Mouse (Mus musculus) neural tube, embryonic 13.5 days (tissue): ENCODE results near the gene Hras. TPM values are rescaled to one million over a fixed set of nuclear protein-coding genes. Genes with fewer than 3 reads are reported as not detected.

Source experiments
- ATAC-seq: fragments of 200-750 bp; cut with Nextera tagmentation; 2 replicates; pipeline ENCODE4 v1.8.0; 2017; ENCODE audit warnings: low read depth, mild to moderate bottlenecking, moderate TSS enrichment, moderate library complexity
- H3K27ac ChIP-seq: fragments of 300-500 bp; sonication (generic); replicated peaks from 2 replicates; pipeline ENCODE4 v1.5.1; 2015; ENCODE audit warnings: moderate library complexity, mild to moderate bottlenecking, inconsistent platforms
- H3K27me3 ChIP-seq: fragments of 300-500 bp; sonication (generic); 2 replicates; pipeline ENCODE4 v1.6.1; 2015; ENCODE audit warnings: mild to moderate bottlenecking, inconsistent platforms
- H3K36me3 ChIP-seq: fragments of 300-500 bp; sonication (generic); 2 replicates; pipeline ENCODE4 v1.6.1; 2015; ENCODE audit warnings: mild to moderate bottlenecking, inconsistent platforms
- H3K4me1 ChIP-seq: fragments of 300-500 bp; sonication (generic); replicated peaks from 2 replicates; pipeline ENCODE4 v1.6.1; 2015; ENCODE audit warnings: inconsistent platforms
- H3K4me2 ChIP-seq: fragments of 300-500 bp; sonication (generic); 2 replicates; pipeline ENCODE4 v1.6.1; 2015; ENCODE audit warnings: inconsistent platforms, mild to moderate bottlenecking, moderate library complexity
- H3K4me3 ChIP-seq: fragments of 300-500 bp; sonication (generic); 2 replicates; pipeline ENCODE4 v1.5.1; 2015; ENCODE audit warnings: mild to moderate bottlenecking, inconsistent platforms
- H3K9ac ChIP-seq: fragments of 300-500 bp; sonication (generic); 2 replicates; pipeline ENCODE4 v1.6.1; 2015; ENCODE audit warnings: moderate library complexity, mild to moderate bottlenecking, inconsistent platforms
- H3K9me3 ChIP-seq: fragments of 300-500 bp; sonication (generic); 2 replicates; pipeline ENCODE4 v1.6.1; 2016; ENCODE audit warnings: inconsistent platforms
- WGBS: fragments of 180-500 bp; shearing (Covaris S2); methylation state at CpG from one replicate; pipeline ENCODE4 v1.1.7; 2015; 5-methylcytosine and 5-hydroxymethylcytosine counted together
- polyA plus RNA-seq: library from polyadenylated mRNA; unstranded; fragments of >200 nt; fragmentation: Nextera tagmentation; extraction: Ambion mirVana; gene quantifications from 2 replicates; pipeline ENCODE4 v1.2.1, GENCODE M21; 2015

Gene Hras
- polyA plus RNA-seq, 1 experiment from 2014 or later, result 139 TPM

- Histone ChIP-seq H3K36me3 (peaks cover 9% of the 10 kb centered on the region), H3K9me3 (no peaks in the 10 kb centered on the region), H3K4me1 (peaks cover 27% of the 10 kb centered on the region), H3K27me3 (no peaks in the 10 kb centered on the region), H3K9ac (no peak overlapping the region), H3K4me3 (no peak overlapping the region), H3K4me2 (no peak overlapping the region), H3K27ac (no peak overlapping the region)
- ATAC-seq, result no peak
Measured at GRCm38 (mm10) chr7:141169866-141170265, 23.9 kb downstream of the Hras start.

- 68% methylated on average over 1 of the region's 1 CpGs for WGBS
- no peaks in the 10 kb centered on the region for H3K27me3 ChIP-seq
- H3K9ac ChIP-seq, result no peak overlapping the region
- no peak for ATAC-seq
- peaks cover 27% of the 10 kb centered on the region for H3K4me1 ChIP-seq
- peaks cover 13% of the 10 kb centered on the region for H3K36me3 ChIP-seq
- H3K4me3 ChIP-seq, result no peak overlapping the region
- H3K9me3 ChIP-seq, result no peaks in the 10 kb centered on the region
- no peak overlapping the region for H3K4me2 ChIP-seq
- no peak overlapping the region for H3K27ac ChIP-seq
Measured at GRCm38 (mm10) chr7:141169300-141169699, 24.5 kb downstream of the Hras start.

GRCm38 (mm10) chr7:141168518-141168953 is 25.3 kb downstream of the Hras start:
- H3K4me2 ChIP-seq, result peak overlapping the region; percentile 53
- H3K4me3 ChIP-seq, result peak overlapping the region; percentile 38
- H3K27ac ChIP-seq, result no peak overlapping the region
- peaks cover 21% of the 10 kb centered on the region for H3K36me3 ChIP-seq
- H3K9ac ChIP-seq, result peak overlapping the region; percentile 68
- WGBS, result 4% methylated on average over 22 of the region's 22 CpGs
- peaks cover 24% of the 10 kb centered on the region for H3K4me1 ChIP-seq
- no peaks in the 10 kb centered on the region for H3K27me3 ChIP-seq
- H3K9me3 ChIP-seq, result no peaks in the 10 kb centered on the region
- ATAC-seq, result no peak

GRCm38 (mm10) chr7:141167901-141168517 is 25.8 kb downstream of the Hras start:
- ATAC-seq, result no peak
- Histone ChIP-seq H3K9ac (peak overlapping the region; percentile 68), H3K4me1 (peaks cover 19% of the 10 kb centered on the region), H3K4me3 (peak overlapping the region; percentile 38), H3K9me3 (no peaks in the 10 kb centered on the region), H3K36me3 (peaks cover 26% of the 10 kb centered on the region), H3K4me2 (peak overlapping the region; percentile 53), H3K27me3 (no peaks in the 10 kb centered on the region), H3K27ac (no peak overlapping the region)
- WGBS, result 23% methylated on average over 7 of the region's 7 CpGs

GRCm38 (mm10) chr7:141164850-141165249 is 29.0 kb downstream of the Hras start:
- 91% methylated on average over 6 of the region's 6 CpGs for WGBS
- Histone ChIP-seq H3K36me3 (peaks cover 56% of the 10 kb centered on the region), H3K4me2 (no peak overlapping the region), H3K27me3 (no peaks in the 10 kb centered on the region), H3K4me3 (no peak overlapping the region), H3K4me1 (peaks cover 17% of the 10 kb centered on the region), H3K27ac (no peak overlapping the region), H3K9ac (no peak overlapping the region), H3K9me3 (no peaks in the 10 kb centered on the region)
- ATAC-seq, result no peak

GRCm38 (mm10) chr7:141164397-141164796 is 29.4 kb downstream of the Hras start:
- 95% methylated on average over 7 of the region's 7 CpGs for WGBS

GRCm38 (mm10) chr7:141155362-141155761 is 38.4 kb downstream of the Hras start:
- H3K4me1 ChIP-seq, result no peaks in the 10 kb centered on the region
- H3K36me3 ChIP-seq, result peaks cover 81% of the 10 kb centered on the region
- H3K4me2 ChIP-seq, result no peak overlapping the region
- no peak overlapping the region for H3K27ac ChIP-seq
- no peak for ATAC-seq
- 90% methylated on average over 9 of the region's 9 CpGs for WGBS
- no peak overlapping the region for H3K4me3 ChIP-seq
- H3K9me3 ChIP-seq, result no peaks in the 10 kb centered on the region
- H3K9ac ChIP-seq, result no peak overlapping the region
- H3K27me3 ChIP-seq, result no peaks in the 10 kb centered on the region

More at GRCm38 (mm10) chr7:141164397-141164796, 29.4 kb downstream of the Hras start:
- no peak overlapping the region for H3K9ac ChIP-seq
- no peaks in the 10 kb centered on the region for H3K27me3 ChIP-seq
- no peaks in the 10 kb centered on the region for H3K9me3 ChIP-seq
- H3K4me2 ChIP-seq, result no peak overlapping the region
- H3K27ac ChIP-seq, result no peak overlapping the region
- ATAC-seq, result no peak
- H3K4me3 ChIP-seq, result no peak overlapping the region
- peaks cover 61% of the 10 kb centered on the region for H3K36me3 ChIP-seq
- peaks cover 17% of the 10 kb centered on the region for H3K4me1 ChIP-seq

- Histone ChIP-seq H3K9ac (no peak overlapping the region), H3K9me3 (no peaks in the 10 kb centered on the region), H3K36me3 (peaks cover 60% of the 10 kb centered on the region), H3K27ac (no peak overlapping the region), H3K4me3 (no peak overlapping the region), H3K27me3 (no peaks in the 10 kb centered on the region), H3K4me1 (peaks cover 6% of the 10 kb centered on the region; the same call in 1 of the 2 replicates), H3K4me2 (no peak overlapping the region)
- ATAC-seq, result no peak
- 81% methylated on average over 4 of the region's 4 CpGs for WGBS
Measured at GRCm38 (mm10) chr7:141148639-141149038, 45.2 kb downstream of the Hras start.

GRCm38 (mm10) chr7:141147044-141147443 is 46.8 kb downstream of the Hras start:
- Histone ChIP-seq H3K4me1 (peaks cover 6% of the 10 kb centered on the region; the same call in 1 of the 2 replicates), H3K4me2 (no peak overlapping the region), H3K4me3 (no peak overlapping the region), H3K27ac (no peak overlapping the region; the same call in 1 of the 2 replicates), H3K9me3 (no peaks in the 10 kb centered on the region), H3K27me3 (no peaks in the 10 kb centered on the region), H3K36me3 (peaks cover 58% of the 10 kb centered on the region), H3K9ac (no peak overlapping the region)
- 73% methylated on average over 6 of the region's 6 CpGs for WGBS
- ATAC-seq, result no peak

- no peaks in the 10 kb centered on the region for H3K27me3 ChIP-seq
- no peak overlapping the region for H3K4me2 ChIP-seq
- H3K36me3 ChIP-seq, result peaks cover 49% of the 10 kb centered on the region
- 96% methylated on average over 12 of the region's 12 CpGs for WGBS
- H3K4me1 ChIP-seq, result peaks cover 6% of the 10 kb centered on the region; the same call in 1 of the 2 replicates
- ATAC-seq, result no peak
- H3K9ac ChIP-seq, result no peak overlapping the region
- H3K27ac ChIP-seq, result no peak overlapping the region
- H3K9me3 ChIP-seq, result no peaks in the 10 kb centered on the region
- no peak overlapping the region for H3K4me3 ChIP-seq
Measured at GRCm38 (mm10) chr7:141146043-141146595, 47.7 kb downstream of the Hras start.

- 80% methylated on average over 1 of the region's 1 CpGs for WGBS
- no peaks in the 10 kb centered on the region for H3K9me3 ChIP-seq
- H3K4me2 ChIP-seq, result no peak overlapping the region
- H3K9ac ChIP-seq, result no peak overlapping the region
- peaks cover 6% of the 10 kb centered on the region; the same call in 1 of the 2 replicates for H3K4me1 ChIP-seq
- ATAC-seq, result no peak
- peaks cover 42% of the 10 kb centered on the region for H3K36me3 ChIP-seq
- no peak overlapping the region for H3K27ac ChIP-seq
- no peaks in the 10 kb centered on the region for H3K27me3 ChIP-seq
- no peak overlapping the region for H3K4me3 ChIP-seq
Measured at GRCm38 (mm10) chr7:141145403-141145802, 48.4 kb downstream of the Hras start.

- H3K36me3 ChIP-seq, result peaks cover 45% of the 10 kb centered on the region
- H3K9ac ChIP-seq, result no peak overlapping the region
- H3K4me1 ChIP-seq, result peaks cover 6% of the 10 kb centered on the region; the same call in 1 of the 2 replicates
- H3K4me2 ChIP-seq, result no peak overlapping the region
- ATAC-seq, result no peak
- H3K9me3 ChIP-seq, result no peaks in the 10 kb centered on the region
- H3K27me3 ChIP-seq, result no peaks in the 10 kb centered on the region
- no peak overlapping the region for H3K4me3 ChIP-seq
- WGBS, result 89% methylated on average over 3 of the region's 3 CpGs
- H3K27ac ChIP-seq, result no peak overlapping the region
Measured at GRCm38 (mm10) chr7:141144650-141145049, 49.2 kb downstream of the Hras start.
